Mouse (Mus musculus) kidney, embryonic 15.5 days (tissue): ENCODE measurements around the gene Gm21119. TPM values are rescaled to one million over a fixed set of nuclear protein-coding genes. Genes with fewer than 3 reads are reported as not detected.
"Not testable (repeated sequence)": the region's sequence is repeated elsewhere in the genome, so short reads cannot be mapped to it uniquely, and the experiment has no call there.

ENCODE experiments used
- ATAC-seq: fragments of 200-750 bp; cut with Nextera tagmentation; replicated peaks from 2 replicates; pipeline ENCODE4 v1.8.0; 2017; ENCODE audit warnings: moderate TSS enrichment; ENCODE audit not compliant: low FRiP score
- H3K27ac ChIP-seq: fragments of 300-500 bp; sonication (generic); 2 replicates; pipeline ENCODE4 v1.5.1; 2015; ENCODE audit warnings: mild to moderate bottlenecking, inconsistent platforms
- H3K27me3 ChIP-seq: fragments of 300-500 bp; sonication (generic); 2 replicates; pipeline ENCODE4 v1.6.1; 2015; ENCODE audit warnings: inconsistent platforms
- H3K36me3 ChIP-seq: fragments of 300-500 bp; sonication (generic); 2 replicates; pipeline ENCODE4 v1.6.1; 2015; ENCODE audit warnings: inconsistent platforms
- H3K4me1 ChIP-seq: fragments of 300-500 bp; sonication (generic); 2 replicates; pipeline ENCODE4 v1.6.1; 2015; ENCODE audit warnings: inconsistent platforms
- H3K4me2 ChIP-seq: fragments of 300-500 bp; sonication (generic); 2 replicates; pipeline ENCODE4 v1.6.1; 2015; ENCODE audit warnings: moderate library complexity, mild to moderate bottlenecking, inconsistent platforms
- H3K4me3 ChIP-seq: fragments of 300-500 bp; sonication (generic); replicated peaks from 2 replicates; pipeline ENCODE4 v1.5.1; 2015; ENCODE audit warnings: mild to moderate bottlenecking, inconsistent platforms
- H3K9ac ChIP-seq: fragments of 300-500 bp; sonication (generic); 2 replicates; pipeline ENCODE4 v1.6.1; 2015; ENCODE audit warnings: mild to moderate bottlenecking, inconsistent platforms
- H3K9me3 ChIP-seq: fragments of 300-500 bp; sonication (generic); replicated peaks from 2 replicates; pipeline ENCODE4 v1.6.1; 2016; ENCODE audit warnings: inconsistent platforms
- WGBS: fragments of 180-500 bp; shearing (Covaris S2); methylation state at CpG from one replicate; pipeline ENCODE4 v1.1.7; 2015; ENCODE audit warnings: mixed read lengths; 5-methylcytosine and 5-hydroxymethylcytosine counted together
- polyA plus RNA-seq: library from polyadenylated mRNA; unstranded; fragments of >200 nt; fragmentation: Nextera tagmentation; extraction: Ambion mirVana; gene quantifications from 2 replicates; pipeline ENCODE4 v1.2.1, GENCODE M21; 2015

Gm21119 gene
- polyA plus RNA-seq, 1 experiment from 2014 or later = 0.09 TPM

DNA sequence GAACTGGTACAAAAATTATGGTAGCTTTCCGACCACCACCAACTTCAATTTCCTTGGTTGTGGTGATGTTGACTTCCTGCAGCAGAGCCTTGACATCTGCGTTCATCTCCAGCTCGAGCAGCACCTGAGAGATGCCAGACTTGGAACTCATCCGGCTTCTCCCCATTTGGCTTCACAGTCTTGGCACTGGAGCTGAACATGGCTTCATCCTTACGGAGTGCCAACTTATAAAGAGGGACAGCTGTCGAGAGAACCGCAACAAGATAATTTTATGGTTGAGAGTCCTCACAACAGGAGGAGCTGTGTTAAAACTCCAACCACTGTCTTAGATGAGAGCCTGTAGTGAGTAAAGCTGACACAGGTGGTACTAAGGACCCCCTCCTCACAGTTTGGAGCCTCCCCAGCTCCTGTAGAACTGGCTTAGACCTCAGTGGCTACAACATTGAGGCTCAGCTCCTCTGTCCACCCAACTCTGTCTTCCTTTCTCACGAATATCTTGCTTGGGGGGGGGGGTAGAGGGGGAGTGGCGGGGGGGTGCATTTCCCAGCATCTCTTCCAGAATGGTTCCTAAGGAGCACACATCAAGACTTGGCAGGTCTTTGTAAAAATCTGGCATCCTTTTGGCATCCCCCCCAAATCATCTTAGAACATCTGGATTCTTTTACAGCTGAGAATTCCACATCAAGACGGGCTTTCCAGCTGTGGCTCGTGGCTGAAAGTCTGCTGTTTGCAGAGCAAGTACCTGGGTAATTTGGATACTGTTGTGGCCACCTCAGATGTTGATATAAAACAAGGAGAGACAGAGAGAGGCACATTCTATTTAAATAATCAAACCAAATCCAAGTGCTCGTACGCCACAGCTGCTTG, 17.6 kb upstream of the Gm21119 start:
- not testable (repeated sequence) for H3K27me3 ChIP-seq, H3K9ac ChIP-seq, H3K9me3 ChIP-seq, H3K27ac ChIP-seq, H3K4me2 ChIP-seq, H3K36me3 ChIP-seq, H3K4me1 ChIP-seq, H3K4me3 ChIP-seq
- ATAC-seq = peak; percentile 86
- WGBS = 81% methylated on average over 11 of the region's 13 CpGs

GRCm38 (mm10) chr8:20598300-20599170, 16.2 kb upstream of the Gm21119 start:
- not testable (repeated sequence) for H3K27me3 ChIP-seq, H3K4me3 ChIP-seq, H3K9ac ChIP-seq, H3K27ac ChIP-seq, H3K36me3 ChIP-seq, H3K4me1 ChIP-seq, H3K4me2 ChIP-seq, H3K9me3 ChIP-seq
- 83% methylated on average over 8 of the region's 10 CpGs for WGBS
- ATAC-seq = peak; percentile 76

DNA sequence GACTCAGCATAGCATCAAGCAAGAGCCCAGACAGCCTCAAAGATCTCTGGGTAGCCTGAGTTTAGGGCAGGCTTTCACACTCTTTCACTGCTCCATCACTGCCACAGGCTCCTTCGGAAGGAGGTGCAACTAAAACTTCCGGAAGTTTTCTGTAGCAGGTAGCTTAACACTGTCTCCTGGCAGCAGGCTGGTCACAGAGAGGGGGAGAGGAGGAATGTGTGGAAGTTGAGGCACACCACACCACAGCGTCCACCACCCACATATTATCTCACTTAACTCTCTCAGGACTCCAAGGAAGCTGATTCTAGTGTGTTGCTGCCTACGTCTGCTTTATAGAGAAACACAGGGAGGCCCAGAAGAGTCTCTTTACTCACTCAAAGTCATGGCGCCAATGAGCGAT, 15.4 kb upstream of the Gm21119 start:
- H3K9ac ChIP-seq, H3K4me1 ChIP-seq, H3K36me3 ChIP-seq, H3K4me3 ChIP-seq, H3K27ac ChIP-seq, ATAC-seq, H3K9me3 ChIP-seq, H3K4me2 ChIP-seq, H3K27me3 ChIP-seq: not testable (repeated sequence)
- WGBS = 86% methylated on average over 4 of the region's 6 CpGs

DNA sequence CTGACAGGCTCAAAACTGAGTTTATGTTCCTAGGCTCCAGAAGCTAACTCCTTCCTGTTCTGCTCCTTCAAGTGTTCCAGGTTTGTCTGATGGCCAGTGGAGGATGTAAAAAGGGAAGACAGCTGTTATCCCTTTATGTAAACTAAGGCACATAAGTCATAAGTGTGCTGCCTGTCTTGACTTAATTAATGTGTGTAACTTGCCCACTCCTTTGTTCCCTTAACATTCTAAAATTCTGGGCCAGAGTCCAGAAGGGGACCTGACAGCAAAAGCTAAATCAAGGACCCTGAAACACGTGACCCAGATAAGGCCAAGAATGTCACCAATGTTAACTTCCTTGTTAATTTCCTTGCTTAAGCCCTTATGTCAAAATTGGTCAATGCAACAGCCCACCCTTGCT, 3.9 kb upstream of the Gm21119 start:
- not testable (repeated sequence) for ATAC-seq, H3K36me3 ChIP-seq, H3K27me3 ChIP-seq, H3K4me2 ChIP-seq, H3K4me3 ChIP-seq, H3K4me1 ChIP-seq, H3K27ac ChIP-seq, H3K9ac ChIP-seq, H3K9me3 ChIP-seq
- WGBS = 50% methylated on average over 1 of the region's 1 CpGs

GRCm38 (mm10) chr8:20612721-20613120, 2.0 kb upstream of the Gm21119 start:
- not testable (repeated sequence) for H3K4me2 ChIP-seq, H3K4me3 ChIP-seq, H3K4me1 ChIP-seq, ATAC-seq, H3K27me3 ChIP-seq, H3K9ac ChIP-seq, H3K36me3 ChIP-seq, H3K27ac ChIP-seq, H3K9me3 ChIP-seq

DNA sequence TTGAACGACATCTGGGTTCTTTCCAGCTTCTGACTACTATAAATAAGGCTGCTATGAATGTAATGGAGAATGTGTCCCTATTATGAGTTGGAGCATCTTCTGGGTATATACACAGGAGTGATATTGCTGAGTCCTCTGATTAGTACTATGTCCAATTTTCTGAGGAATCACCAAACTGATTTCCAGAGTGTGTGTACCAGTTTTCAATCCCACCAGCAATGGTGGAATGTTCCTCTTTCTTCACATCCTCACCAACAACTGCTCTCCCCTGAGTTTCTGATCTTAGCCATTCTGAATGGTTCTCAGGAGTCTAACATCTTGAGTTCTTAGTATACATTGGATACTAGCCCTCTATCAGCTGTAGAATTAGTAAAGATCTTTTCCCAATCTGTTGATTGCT, 16.0 kb downstream of the Gm21119 start:
- H3K9ac ChIP-seq, H3K4me1 ChIP-seq, H3K36me3 ChIP-seq, H3K27ac ChIP-seq, H3K4me3 ChIP-seq, H3K27me3 ChIP-seq, ATAC-seq, H3K9me3 ChIP-seq, H3K4me2 ChIP-seq: not testable (repeated sequence)
- WGBS = 46% methylated on average over 1 of the region's 1 CpGs

DNA sequence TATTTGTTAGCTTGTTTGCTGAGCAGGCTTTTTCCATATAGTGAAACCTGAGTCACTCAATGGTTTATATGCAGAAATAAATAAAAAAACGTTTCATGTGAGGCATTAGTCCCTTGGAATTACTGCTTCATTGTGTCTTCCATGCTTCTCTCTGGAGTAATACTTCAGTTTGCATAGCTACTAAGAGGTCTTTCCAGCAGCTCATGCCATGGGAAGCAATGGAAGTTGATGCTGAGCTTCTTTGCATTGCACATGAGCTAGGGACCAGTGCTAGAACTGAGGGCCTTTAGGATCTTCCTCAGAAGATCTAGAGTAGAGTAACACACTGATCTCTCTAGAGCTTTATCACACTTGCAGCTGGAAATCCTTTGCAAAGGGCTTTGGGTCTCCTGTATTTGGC, 23.2 kb downstream of the Gm21119 start:
- ATAC-seq, H3K9ac ChIP-seq, H3K4me1 ChIP-seq, H3K27me3 ChIP-seq, H3K4me2 ChIP-seq, H3K27ac ChIP-seq, H3K36me3 ChIP-seq, H3K9me3 ChIP-seq, H3K4me3 ChIP-seq: not testable (repeated sequence)
- 33% methylated on average over 1 of the region's 1 CpGs for WGBS

DNA sequence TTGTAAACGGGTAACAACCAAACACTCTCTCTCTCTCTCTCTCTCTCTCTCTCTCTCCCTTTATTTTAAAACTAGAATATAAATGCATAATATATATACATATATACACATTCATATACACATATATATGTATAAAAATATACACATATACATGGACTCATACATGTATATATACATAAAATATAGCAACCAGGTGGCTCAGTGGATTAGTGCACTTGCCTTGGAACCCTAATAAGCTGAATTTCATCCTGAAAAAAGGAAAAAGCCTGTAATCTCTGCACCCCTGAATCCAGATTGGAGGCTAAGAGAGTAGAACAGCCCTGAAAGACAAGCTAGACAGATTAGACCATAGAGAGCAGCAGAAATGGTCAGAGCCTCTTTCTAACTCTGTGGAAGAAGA, 28.8 kb downstream of the Gm21119 start:
- H3K4me2 ChIP-seq, H3K9me3 ChIP-seq, H3K27me3 ChIP-seq, H3K4me1 ChIP-seq, H3K27ac ChIP-seq, ATAC-seq, H3K9ac ChIP-seq, H3K36me3 ChIP-seq, H3K4me3 ChIP-seq: not testable (repeated sequence)
- WGBS = 80% methylated on average over 1 of the region's 1 CpGs

- H3K27ac ChIP-seq, H3K27me3 ChIP-seq, H3K9ac ChIP-seq, H3K36me3 ChIP-seq, ATAC-seq, H3K4me1 ChIP-seq, H3K4me3 ChIP-seq, H3K9me3 ChIP-seq, H3K4me2 ChIP-seq: not testable (repeated sequence)
These were observed 38.3 kb downstream of the Gm21119 start for GRCm38 (mm10) chr8:20652976-20653375.

DNA sequence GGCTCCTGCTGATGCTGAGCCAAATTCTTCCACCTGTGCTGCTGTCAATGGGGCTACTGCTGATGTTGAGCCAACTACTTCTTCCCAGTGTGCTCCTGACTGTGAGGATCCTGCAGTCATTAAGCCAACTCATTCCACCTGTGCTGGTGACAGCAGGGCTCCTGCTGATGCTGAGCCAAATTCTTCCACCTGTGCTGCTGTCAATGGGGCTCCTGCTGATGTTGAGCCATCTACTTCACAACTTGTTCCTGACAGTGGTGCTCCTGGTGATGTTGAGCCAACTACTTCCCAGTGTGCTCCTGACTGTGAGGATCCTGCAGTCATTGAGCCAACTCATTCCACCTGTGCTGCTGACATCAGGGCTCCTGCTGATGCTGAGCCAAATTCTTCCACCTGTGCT, 63.7 kb downstream of the Gm21119 start:
- ATAC-seq = not testable (repeated sequence)

More for the DNA sequence above, 63.7 kb downstream of the Gm21119 start:
- H3K4me3 ChIP-seq, H3K4me2 ChIP-seq, H3K4me1 ChIP-seq, H3K36me3 ChIP-seq, H3K27ac ChIP-seq, H3K9me3 ChIP-seq, H3K9ac ChIP-seq, H3K27me3 ChIP-seq: not testable (repeated sequence)
